Mouse (Mus musculus): ENCODE measurements around the gene Zbtb7b. TPM values are rescaled to one million over a fixed set of nuclear protein-coding genes. Genes with fewer than 3 reads are reported as not detected.

The Zbtb7b gene
- total RNA-seq, 2 experiments from 2014 or later = 89.7 to 101 TPM

GRCm38 (mm10) chr3:89373581-89374231 is 20.9 kb downstream of the Zbtb7b start:
- DNase-seq (ENCODE audit: low spot score in 2 of 2) = no peak

GRCm38 (mm10) chr3:89367338-89367737 is 27.2 kb downstream of the Zbtb7b start:
- DNase-seq (ENCODE audit: low spot score in 2 of 2) = no peak

GRCm38 (mm10) chr3:89365486-89366414 is 28.8 kb downstream of the Zbtb7b start:
- DNase-seq (ENCODE audit: low spot score in 2 of 2) = no peak

- no peak for DNase-seq (ENCODE audit: low spot score in 2 of 2)
Observed at GRCm38 (mm10) chr3:89365153-89365485, 29.5 kb downstream of the Zbtb7b start, which contains the start of gene Dcst1. TSS of gene Dcst1 (minus strand) at chr3:89365253.

- no peak for DNase-seq (ENCODE audit: low spot score in 2 of 2)
Observed at GRCm38 (mm10) chr3:89364631-89365030, 29.9 kb downstream of the Zbtb7b start.

- no peak for DNase-seq (ENCODE audit: low spot score in 2 of 2)
Observed at GRCm38 (mm10) chr3:89361675-89362074, 32.9 kb downstream of the Zbtb7b start, which contains the start of gene Dcst2. TSS of gene Dcst2 (plus strand) at chr3:89361975.

GRCm38 (mm10) chr3:89360237-89360636 is 34.3 kb downstream of the Zbtb7b start:
- no peak for DNase-seq (ENCODE audit: low spot score in 2 of 2)

GRCm38 (mm10) chr3:89359630-89360029 is 34.9 kb downstream of the Zbtb7b start:
- no peak for DNase-seq (ENCODE audit: low spot score in 2 of 2)

- DNase-seq (ENCODE audit: low spot score in 2 of 2) = no peak
Observed at GRCm38 (mm10) chr3:89356029-89356428, 38.5 kb downstream of the Zbtb7b start.

GRCm38 (mm10) chr3:89355512-89355902 is 39.1 kb downstream of the Zbtb7b start:
- DNase-seq (ENCODE audit: low spot score in 2 of 2) = no peak

GRCm38 (mm10) chr3:89354816-89355511 is 39.6 kb downstream of the Zbtb7b start:
- DNase-seq (ENCODE audit: low spot score in 2 of 2) = peak; percentile 90 to 94

- no peak for DNase-seq (ENCODE audit: low spot score in 2 of 2)
Observed at GRCm38 (mm10) chr3:89351271-89351670, 43.3 kb downstream of the Zbtb7b start.

GRCm38 (mm10) chr3:89349869-89350501 is 44.6 kb downstream of the Zbtb7b start, which contains the start of gene Adam15:
TSS of gene Adam15 (minus strand) at chr3:89349996.
- peak; percentile 90 to 92 for DNase-seq (ENCODE audit: low spot score in 2 of 2)

GRCm38 (mm10) chr3:89348911-89349868 is 45.4 kb downstream of the Zbtb7b start:
- DNase-seq (ENCODE audit: low spot score in 2 of 2) = peak; percentile 50 to 59

GRCm38 (mm10) chr3:89347916-89348315 is 46.7 kb downstream of the Zbtb7b start:
- DNase-seq (ENCODE audit: low spot score in 2 of 2) = no peak

GRCm38 (mm10) chr3:89346815-89347540 is 47.6 kb downstream of the Zbtb7b start:
- DNase-seq (ENCODE audit: low spot score in 2 of 2) = no peak

- DNase-seq (ENCODE audit: low spot score in 2 of 2) = no peak
Observed at GRCm38 (mm10) chr3:89343279-89343678, 51.3 kb downstream of the Zbtb7b start.

GRCm38 (mm10) chr3:89341794-89342193 is 52.8 kb downstream of the Zbtb7b start:
- DNase-seq (ENCODE audit: low spot score in 2 of 2) = no peak

GRCm38 (mm10) chr3:89340465-89340864 is 54.1 kb downstream of the Zbtb7b start:
- DNase-seq (ENCODE audit: low spot score in 2 of 2) = peak; percentile 77 to 79
